Mouse (Mus musculus): ENCODE measurements around the gene Il2. TPM values are rescaled to one million over a fixed set of nuclear protein-coding genes. Genes with fewer than 3 reads are reported as not detected.

Il2 gene
- polyA plus RNA-seq (2014; fragmentation: Illumina TruSeq; extraction: RNeasy Lipid Tissue Mini Kit (QIAGEN cat#74804); ENCODE audit: low read depth, low replicate concordance), result 0.57 TPM

GRCm38 (mm10) chr3:37125655-37126054 is at the start of gene Il2:
Il2 (minus strand) TSS chr3:37125959.

Other genes starting within 250 kb of the Il2 start
- not detected for gene Adad1, start 62.4 kb downstream of the Il2 start, polyA plus RNA-seq (2014; fragmentation: Illumina TruSeq; extraction: RNeasy Lipid Tissue Mini Kit (QIAGEN cat#74804); ENCODE audit: low read depth, low replicate concordance)
- not detected for gene Il21, start 106.7 kb upstream of the Il2 start, polyA plus RNA-seq (2014; fragmentation: Illumina TruSeq; extraction: RNeasy Lipid Tissue Mini Kit (QIAGEN cat#74804); ENCODE audit: low read depth, low replicate concordance)
- gene Bbs12, start 186.6 kb upstream of the Il2 start, polyA plus RNA-seq (2014; fragmentation: Illumina TruSeq; extraction: RNeasy Lipid Tissue Mini Kit (QIAGEN cat#74804); ENCODE audit: low read depth, low replicate concordance), result 5.4 TPM
- gene Cetn4, start 186.7 kb upstream of the Il2 start, polyA plus RNA-seq (2014; fragmentation: Illumina TruSeq; extraction: RNeasy Lipid Tissue Mini Kit (QIAGEN cat#74804); ENCODE audit: low read depth, low replicate concordance), result 9.3 TPM
- gene Fgf2, start 222.4 kb upstream of the Il2 start, polyA plus RNA-seq (2014; fragmentation: Illumina TruSeq; extraction: RNeasy Lipid Tissue Mini Kit (QIAGEN cat#74804); ENCODE audit: low read depth, low replicate concordance), result 11.0 TPM